Comparison of ENCODE assay signal across 37 mouse cellular contexts in genomic region chr4:35150706-35151105, GRCm38 (mm10). TPM values are rescaled to one million over a fixed set of nuclear protein-coding genes. Genes with fewer than 3 reads are reported as not detected.
"Had no signal": no experiment of that assay in that cellular context is flagged by ENCODE, and none has a peak within 500 bp of the region (broad histone marks: within the 10 kb centered on the region; RNA-seq: fewer than 3 reads in every experiment).

No protein-coding gene starts in this region.

- H3K27me3 ChIP-seq: embryonic facial prominence, embryonic 12.5 days; embryonic facial prominence, embryonic 13.5 days; embryonic facial prominence, embryonic 15.5 days; forebrain, embryonic 15.5 days had no signal

- H3K9ac ChIP-seq: embryonic facial prominence, embryonic 12.5 days; embryonic facial prominence, embryonic 13.5 days; embryonic facial prominence, embryonic 15.5 days; forebrain, embryonic 12.5 days; forebrain, embryonic 13.5 days; forebrain, embryonic 15.5 days; forebrain, postnatal 0 days had no signal

- H3K9me3 ChIP-seq: embryonic facial prominence, embryonic 10.5 days; embryonic facial prominence, embryonic 12.5 days; embryonic facial prominence, embryonic 13.5 days; embryonic facial prominence, embryonic 15.5 days; forebrain, embryonic 10.5 days; forebrain, embryonic 12.5 days; forebrain, embryonic 13.5 days; forebrain, embryonic 15.5 days had no signal

- ATAC-seq: forebrain, embryonic 13.5 days; forebrain, embryonic 14.5 days; forebrain, embryonic 15.5 days; forebrain, embryonic 16.5 days; forebrain, postnatal 0 days had no signal

- H3K4me3 ChIP-seq: embryonic facial prominence, embryonic 10.5 days; embryonic facial prominence, embryonic 12.5 days; embryonic facial prominence, embryonic 13.5 days; embryonic facial prominence, embryonic 15.5 days; erythroblast, embryonic 14.5 days; forebrain, embryonic 10.5 days; forebrain, embryonic 12.5 days; forebrain, embryonic 13.5 days; forebrain, embryonic 15.5 days; gastrocnemius, adult 2 months had no signal

- H3K27ac ChIP-seq: embryonic facial prominence, embryonic 10.5 days; embryonic facial prominence, embryonic 12.5 days; embryonic facial prominence, embryonic 13.5 days; embryonic facial prominence, embryonic 15.5 days; forebrain, embryonic 10.5 days; forebrain, embryonic 12.5 days; forebrain, embryonic 13.5 days; forebrain, embryonic 15.5 days; gastrocnemius, adult 2 months had no signal

- H3K36me3 ChIP-seq: embryonic facial prominence, embryonic 10.5 days; embryonic facial prominence, embryonic 12.5 days; embryonic facial prominence, embryonic 13.5 days; embryonic facial prominence, embryonic 15.5 days; forebrain, embryonic 10.5 days; forebrain, embryonic 12.5 days; forebrain, embryonic 15.5 days had no signal

- H3K4me2 ChIP-seq: embryonic facial prominence, embryonic 12.5 days; embryonic facial prominence, embryonic 13.5 days; embryonic facial prominence, embryonic 15.5 days; forebrain, embryonic 12.5 days; forebrain, embryonic 13.5 days; forebrain, embryonic 15.5 days had no signal

- DNase-seq: cerebellum, adult 2 months; cerebellum, adult 8-10 months; cerebellum, adult 9-10 months; cerebellum, adult 9-11 months; cerebellum, postnatal 10 days; cerebellum, postnatal 14 days; cerebellum, postnatal 25 days; cerebellum, postnatal 36 days; embryo, embryonic 11 days; forebrain, postnatal 0 days; gastrocnemius, adult 2 months; gastrocnemius, postnatal 10 days; gastrocnemius, postnatal 14 days; gastrocnemius, postnatal 25 days; gastrocnemius, postnatal 36 days; heart, adult 11 months; heart, adult 18-20 months had no signal

RNA-seq across cellular contexts. Expression of gene Ifnk, which starts 1.1 kb away (rescaled TPM):
- total RNA-seq: common myeloid progenitor, adult 5-6 weeks; forebrain, postnatal 0 days; gastrocnemius, adult 18-20 months; gastrocnemius, adult 2 months; gastrocnemius, adult 8-10 months; gastrocnemius, postnatal 10 days; gastrocnemius, postnatal 14 days; gastrocnemius, postnatal 25 days; gastrocnemius, postnatal 36 days; gastrocnemius, postnatal 4 days; granulocyte monocyte progenitor cell, adult 5-6 weeks; heart, adult 18-20 months had no signal
- polyA plus RNA-seq: cerebellum, adult 2 months; cortical plate, adult 2 months; embryonic facial prominence, embryonic 14.5 days; embryonic facial prominence, embryonic 15.5 days; erythroblast, embryonic 14.5 days; forebrain, embryonic 13.5 days; forebrain, embryonic 14.5 days; forebrain, postnatal 0 days; frontal cortex, adult 2 months; gonadal fat pad, adult 2 months had no signal

RNA-seq across cellular contexts. Expression of gene Mob3b, which starts 6.6 kb away (rescaled TPM):
- polyA plus RNA-seq: erythroblast, embryonic 14.5 days had no signal
